Mouse (Mus musculus) neural tube, embryonic 14.5 days (tissue): ENCODE data around the gene Ccdc12. TPM values are rescaled to one million over a fixed set of nuclear protein-coding genes. Genes with fewer than 3 reads are reported as not detected.

Experiments used
- ATAC-seq: fragments of 200-750 bp; cut with Nextera tagmentation; 2 replicates; pipeline ENCODE4 v1.8.0; 2017; ENCODE audit warnings: low read depth, mild to moderate bottlenecking, moderate TSS enrichment, moderate library complexity
- H3K27ac ChIP-seq: fragments of 300-500 bp; sonication (generic); 2 replicates; pipeline ENCODE4 v1.5.1; 2014; ENCODE audit warnings: low read depth, mild to moderate bottlenecking, control low read depth, low read length, moderate library complexity, mixed read lengths
- H3K27me3 ChIP-seq: fragments of 300-500 bp; sonication (generic); 2 replicates; pipeline ENCODE4 v1.6.1; 2014; ENCODE audit warnings: low read length; ENCODE audit not compliant: control insufficient read depth, insufficient read depth
- H3K36me3 ChIP-seq: fragments of 300-500 bp; sonication (generic); 2 replicates; pipeline ENCODE4 v1.6.1; 2014; ENCODE audit warnings: low read length, mixed read lengths; ENCODE audit not compliant: control insufficient read depth, insufficient read depth
- H3K4me1 ChIP-seq: fragments of 300-500 bp; sonication (generic); 2 replicates; pipeline ENCODE4 v1.6.1; 2014; ENCODE audit warnings: low read length; ENCODE audit not compliant: control insufficient read depth, insufficient read depth
- H3K4me2 ChIP-seq: fragments of 300-500 bp; sonication (generic); 2 replicates; pipeline ENCODE4 v1.6.1; 2014; ENCODE audit warnings: mild to moderate bottlenecking, low read depth, low read length, control low read depth
- H3K4me3 ChIP-seq: fragments of 300-500 bp; sonication (generic); 2 replicates; pipeline ENCODE4 v1.5.1; 2014; ENCODE audit warnings: low read depth, low read length, control low read depth, mixed read lengths
- H3K9ac ChIP-seq: fragments of 300-500 bp; sonication (generic); replicated peaks from 2 replicates; pipeline ENCODE4 v1.6.1; 2014; ENCODE audit warnings: low read depth, mild to moderate bottlenecking, control low read depth, low read length, mixed read lengths
- H3K9me3 ChIP-seq: fragments of 300-500 bp; sonication (generic); 2 replicates; pipeline ENCODE4 v1.6.1; 2016; ENCODE audit warnings: low read length; ENCODE audit not compliant: control insufficient read depth
- WGBS: fragments of 180-500 bp; shearing (Covaris S2); extraction: QIAGEN DNeasy Blood & Tissue Kit; methylation state at CpG from one replicate; pipeline ENCODE4 v1.1.7; 2014; 5-methylcytosine and 5-hydroxymethylcytosine counted together
- polyA plus RNA-seq: library from polyadenylated mRNA; unstranded; fragments of >200 nt; fragmentation: Nextera tagmentation; extraction: Ambion mirVana; gene quantifications from 2 replicates; pipeline ENCODE4 v1.2.1, GENCODE M21; 2014

Ccdc12 gene
- polyA plus RNA-seq, 1 experiment from 2014 or later, result 112 TPM

GRCm38 (mm10) chr9:110733102-110733501 lies 76.8 kb downstream of the Ccdc12 start:
- no peak for ATAC-seq
- 0 out of 2 replicates have a peak, but pooled peaks cover 5% of the 10 kb centered on the region for H3K4me1 ChIP-seq
- peak overlapping the region; percentile 29; the same call in 1 of the 2 replicates for H3K9ac ChIP-seq
- no peaks in the 10 kb centered on the region for H3K27me3 ChIP-seq
- no peaks in the 10 kb centered on the region for H3K36me3 ChIP-seq
- 14% methylated on average over 8 of the region's 8 CpGs for WGBS
- H3K4me2 ChIP-seq, result peak overlapping the region; percentile 57
- no peaks in the 10 kb centered on the region for H3K9me3 ChIP-seq
- no peak overlapping the region for H3K27ac ChIP-seq
- peak overlapping the region; percentile 29 for H3K4me3 ChIP-seq

DNA sequence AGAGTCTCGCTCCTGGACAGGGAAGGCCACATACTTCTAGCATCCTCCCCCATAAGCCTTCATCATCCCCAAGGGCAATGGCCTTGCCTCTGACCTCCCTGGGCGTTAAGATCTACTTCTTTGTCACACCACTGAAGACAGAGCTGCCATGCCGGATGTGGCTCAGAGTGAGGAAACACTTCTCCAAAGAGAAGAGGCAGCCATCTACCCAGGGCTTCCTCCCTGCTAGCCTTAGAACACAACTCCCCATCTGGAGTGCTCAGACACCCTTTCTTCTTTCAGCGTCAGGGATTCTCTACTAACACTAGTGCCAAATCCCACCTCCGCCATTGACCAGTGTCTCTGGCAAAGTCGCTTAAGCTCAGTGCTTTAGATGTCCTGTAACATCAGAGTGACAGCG lies 77.9 kb downstream of the Ccdc12 start:
- H3K9me3 ChIP-seq, result no peaks in the 10 kb centered on the region
- ATAC-seq, result no peak
- H3K4me2 ChIP-seq, result no peak overlapping the region
- WGBS, result 76% methylated on average over 7 of the region's 7 CpGs
- H3K4me1 ChIP-seq, result 0 out of 2 replicates have a peak, but pooled peaks cover 5% of the 10 kb centered on the region
- H3K27me3 ChIP-seq, result no peaks in the 10 kb centered on the region
- H3K36me3 ChIP-seq, result no peaks in the 10 kb centered on the region
- H3K27ac ChIP-seq, result no peak overlapping the region
- no peak overlapping the region for H3K9ac ChIP-seq
- H3K4me3 ChIP-seq, result no peak overlapping the region

DNA sequence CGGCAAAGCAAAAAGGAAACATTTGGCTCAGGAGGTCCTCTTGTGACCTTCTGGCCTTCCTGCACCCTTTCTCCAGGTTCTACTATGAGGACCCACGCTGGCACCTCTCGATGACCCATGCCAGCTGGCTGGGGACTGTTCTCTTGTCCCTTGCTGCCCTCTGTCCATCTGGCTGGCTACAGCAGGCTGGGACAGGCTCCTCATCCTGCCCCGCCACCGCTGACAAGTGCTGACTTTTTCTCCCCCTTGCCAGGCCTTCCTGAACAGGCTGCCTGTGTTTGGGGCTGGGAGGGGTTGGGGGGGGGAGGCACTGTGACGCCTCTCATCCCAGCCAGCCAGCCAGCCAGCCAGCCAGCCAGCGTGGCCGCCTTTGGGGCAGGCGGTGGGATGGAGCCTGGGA lies 80.1 kb downstream of the Ccdc12 start:
- no peak overlapping the region for H3K27ac ChIP-seq
- no peak overlapping the region for H3K4me3 ChIP-seq
- H3K4me1 ChIP-seq, result 0 out of 2 replicates have a peak, but pooled peaks cover 5% of the 10 kb centered on the region
- no peak for ATAC-seq
- no peak overlapping the region for H3K9ac ChIP-seq
- H3K4me2 ChIP-seq, result no peak overlapping the region
- no peaks in the 10 kb centered on the region for H3K36me3 ChIP-seq
- H3K9me3 ChIP-seq, result no peaks in the 10 kb centered on the region
- peaks cover 3% of the 10 kb centered on the region; the same call in 1 of the 2 replicates for H3K27me3 ChIP-seq
- 43% methylated on average over 9 of the region's 9 CpGs for WGBS

DNA sequence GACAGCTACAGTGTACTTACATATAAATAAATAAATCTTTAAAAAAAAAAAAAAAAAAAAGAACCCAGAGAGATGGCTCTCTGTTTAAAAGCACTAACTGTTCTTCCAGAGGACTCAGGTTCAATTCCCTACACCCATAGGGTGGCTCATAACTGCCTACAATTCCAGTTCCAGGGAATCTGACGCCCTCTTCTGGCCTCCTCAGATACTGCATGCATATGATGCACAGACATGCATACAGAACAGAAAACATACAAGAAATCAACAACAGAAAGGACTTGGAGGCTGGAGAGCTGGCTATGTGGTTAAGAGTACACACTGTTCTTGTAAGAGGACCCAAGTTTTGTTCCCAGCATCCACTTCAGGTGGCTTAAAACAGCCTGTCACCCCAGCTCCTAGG lies 81.8 kb downstream of the Ccdc12 start:
- no peak for ATAC-seq
- H3K27ac ChIP-seq, result no peak overlapping the region
- H3K4me3 ChIP-seq, result no peak overlapping the region
- 15% methylated on average over 1 of the region's 1 CpGs for WGBS
- H3K36me3 ChIP-seq, result no peaks in the 10 kb centered on the region
- H3K9ac ChIP-seq, result no peak overlapping the region
- H3K4me2 ChIP-seq, result no peak overlapping the region
- H3K9me3 ChIP-seq, result no peaks in the 10 kb centered on the region
- H3K4me1 ChIP-seq, result peaks cover 5% of the 10 kb centered on the region; the same call in 1 of the 2 replicates
- peaks cover 3% of the 10 kb centered on the region; the same call in 1 of the 2 replicates for H3K27me3 ChIP-seq

DNA sequence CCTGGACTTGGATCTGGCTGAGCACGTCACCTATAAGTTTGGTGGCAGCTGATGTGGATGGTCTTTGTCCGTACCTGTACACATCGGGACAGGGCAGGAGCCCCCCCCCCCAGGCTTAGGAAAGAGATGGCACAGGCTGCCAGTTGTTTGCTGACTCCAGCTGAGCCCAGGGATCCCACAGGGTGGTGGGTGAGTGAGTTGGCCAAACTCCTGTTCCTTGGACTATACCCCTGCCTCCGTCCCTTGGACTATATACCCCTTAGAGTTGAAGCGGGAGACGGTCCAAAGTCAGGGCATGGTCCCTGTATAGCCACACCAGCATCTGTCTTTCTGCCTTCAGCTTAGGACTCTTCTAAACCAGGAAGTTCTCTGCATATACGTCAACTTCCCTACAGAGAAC lies 83.7 kb downstream of the Ccdc12 start:
- Histone ChIP-seq H3K4me1 (peaks cover 5% of the 10 kb centered on the region; the same call in 1 of the 2 replicates), H3K9ac (no peak overlapping the region), H3K4me3 (no peak overlapping the region), H3K27me3 (peaks cover 3% of the 10 kb centered on the region), H3K36me3 (no peaks in the 10 kb centered on the region), H3K9me3 (no peaks in the 10 kb centered on the region), H3K27ac (no peak overlapping the region), H3K4me2 (no peak overlapping the region)
- 88% methylated on average over 7 of the region's 7 CpGs for WGBS
- ATAC-seq, result no peak

- no peak for ATAC-seq
- Histone ChIP-seq H3K4me2 (peak within 1 kb of the TSS; percentile 98), H3K9ac (peak within 1 kb of the TSS; percentile 73), H3K27ac (0 out of 2 replicates have a peak within 1 kb of the TSS, but pooled peaks have one; percentile 16), H3K4me1 (peaks cover 5% of the 10 kb centered on the region; the same call in 1 of the 2 replicates), H3K9me3 (no peaks in the 10 kb centered on the region), H3K27me3 (peaks cover 3% of the 10 kb centered on the region), H3K4me3 (peak within 1 kb of the TSS; percentile 64), H3K36me3 (no peaks in the 10 kb centered on the region)
- 3% methylated on average over 17 of the region's 17 CpGs for WGBS
Measured at GRCm38 (mm10) chr9:110741711-110742294, 85.5 kb downstream of the Ccdc12 start, which contains the start of gene Myl3. Myl3 (plus strand) TSS chr9:110741861.

GRCm38 (mm10) chr9:110742295-110742950 lies 86.1 kb downstream of the Ccdc12 start:
- 0 out of 2 replicates have a peak overlapping the region, but pooled peaks have one; percentile 16 for H3K27ac ChIP-seq
- H3K36me3 ChIP-seq, result no peaks in the 10 kb centered on the region
- H3K4me2 ChIP-seq, result peak overlapping the region; percentile 98
- peaks cover 5% of the 10 kb centered on the region; the same call in 1 of the 2 replicates for H3K4me1 ChIP-seq
- peak overlapping the region; percentile 73 for H3K9ac ChIP-seq
- H3K9me3 ChIP-seq, result no peaks in the 10 kb centered on the region
- peaks cover 3% of the 10 kb centered on the region for H3K27me3 ChIP-seq
- under 1% methylated on average over 34 of the region's 71 CpGs for WGBS
- peak; percentile 68 for ATAC-seq
- peak overlapping the region; percentile 64 for H3K4me3 ChIP-seq

GRCm38 (mm10) chr9:110742951-110743455 lies 86.7 kb downstream of the Ccdc12 start:
- no peaks in the 10 kb centered on the region for H3K36me3 ChIP-seq
- peak; percentile 42; the same call in 1 of the 2 replicates for ATAC-seq
- H3K27ac ChIP-seq, result 0 out of 2 replicates have a peak overlapping the region, but pooled peaks have one; percentile 22
- peak overlapping the region; percentile 73 for H3K9ac ChIP-seq
- H3K4me1 ChIP-seq, result peaks cover 5% of the 10 kb centered on the region; the same call in 1 of the 2 replicates
- H3K27me3 ChIP-seq, result peaks cover 3% of the 10 kb centered on the region
- WGBS, result under 1% methylated on average over 33 of the region's 49 CpGs
- no peaks in the 10 kb centered on the region for H3K9me3 ChIP-seq
- H3K4me2 ChIP-seq, result peak overlapping the region; percentile 98
- peak overlapping the region; percentile 64 for H3K4me3 ChIP-seq
